Mouse (Mus musculus): Measurements from ENCODE around the gene Nppb. TPM values are rescaled to one million over a fixed set of nuclear protein-coding genes. Genes with fewer than 3 reads are reported as not detected.

The Nppb gene
- polyA plus RNA-seq, 1 experiment from 2014 or later, result not detected

DNA sequence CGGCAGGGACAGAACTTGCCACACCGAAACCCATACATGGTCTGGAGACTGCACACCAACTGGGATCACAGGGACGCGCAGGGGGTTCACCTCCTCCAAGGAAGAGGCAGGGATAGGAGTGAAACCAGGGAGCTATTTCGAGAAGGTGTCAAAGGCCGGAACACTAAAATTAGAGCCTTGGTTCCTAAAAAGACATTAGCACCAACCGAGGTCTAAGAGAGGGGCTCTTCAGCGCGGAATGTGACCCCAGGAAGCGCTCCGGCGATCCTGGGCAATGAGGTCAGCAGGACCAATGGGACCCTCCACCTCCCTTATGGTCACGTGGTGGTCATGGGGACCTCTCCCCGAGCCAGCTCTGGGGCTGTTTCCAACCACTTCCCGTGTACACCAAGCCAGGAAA lies 22.0 kb upstream of the Nppb start:
- Histone ChIP-seq H3K27ac (replicated peaks; ENCODE audit: low read depth, low read length) (no peak overlapping the region), H3K9me3 (ENCODE audit: control insufficient read depth, low read length) (no peaks in the 10 kb centered on the region), H3K9ac (replicated peaks; ENCODE audit: low read length) (no peak overlapping the region), H3K4me1 (ENCODE audit: control insufficient read depth, insufficient read depth, low read length) (no peaks in the 10 kb centered on the region), H3K4me2 (ENCODE audit: low read length) (no peak overlapping the region), H3K27me3 (ENCODE audit: control insufficient read depth, insufficient read depth, low read length) (no peaks in the 10 kb centered on the region), H3K4me3 (replicated peaks; ENCODE audit: low read depth, low read length) (no peak overlapping the region), H3K36me3 (ENCODE audit: control insufficient read depth, insufficient read depth, low read length) (no peaks in the 10 kb centered on the region)
- no peak for DNase-seq
- WGBS, result 90% methylated on average over 15 of the region's 15 CpGs
- no peak for ATAC-seq (ENCODE audit: low FRiP score, low TSS enrichment)

DNA sequence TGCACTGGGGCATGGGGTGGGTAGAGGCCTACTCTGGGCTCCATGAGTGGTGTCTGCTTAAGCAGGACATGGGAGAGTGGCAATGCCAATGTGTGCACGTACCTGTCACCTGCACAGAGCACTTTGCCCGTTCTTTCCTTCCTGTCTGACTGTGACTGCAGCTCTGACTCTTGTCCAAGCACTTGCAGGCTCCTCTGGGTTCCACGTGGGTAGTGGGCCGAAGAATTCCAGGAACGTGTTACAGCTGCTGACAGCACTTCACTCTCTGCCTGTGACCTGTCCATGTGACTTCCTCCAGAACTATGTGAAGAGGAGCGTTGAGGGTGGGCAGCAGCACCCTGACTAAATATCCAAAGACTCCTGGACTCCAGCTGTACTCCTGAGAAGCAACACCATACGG lies 19.9 kb upstream of the Nppb start:
- Histone ChIP-seq H3K9me3 (ENCODE audit: control insufficient read depth, low read length) (no peaks in the 10 kb centered on the region), H3K4me1 (ENCODE audit: control insufficient read depth, insufficient read depth, low read length) (no peaks in the 10 kb centered on the region), H3K4me2 (ENCODE audit: low read length) (no peak overlapping the region), H3K36me3 (ENCODE audit: control insufficient read depth, insufficient read depth, low read length) (no peaks in the 10 kb centered on the region), H3K9ac (replicated peaks; ENCODE audit: low read length) (no peak overlapping the region), H3K27ac (replicated peaks; ENCODE audit: low read depth, low read length) (no peak overlapping the region), H3K4me3 (replicated peaks; ENCODE audit: low read depth, low read length) (no peak overlapping the region), H3K27me3 (ENCODE audit: control insufficient read depth, insufficient read depth, low read length) (no peaks in the 10 kb centered on the region)
- ATAC-seq (ENCODE audit: low FRiP score, low TSS enrichment) (no peak), DNase-seq (no peak)
- WGBS, result 82% methylated on average over 7 of the region's 7 CpGs

DNA sequence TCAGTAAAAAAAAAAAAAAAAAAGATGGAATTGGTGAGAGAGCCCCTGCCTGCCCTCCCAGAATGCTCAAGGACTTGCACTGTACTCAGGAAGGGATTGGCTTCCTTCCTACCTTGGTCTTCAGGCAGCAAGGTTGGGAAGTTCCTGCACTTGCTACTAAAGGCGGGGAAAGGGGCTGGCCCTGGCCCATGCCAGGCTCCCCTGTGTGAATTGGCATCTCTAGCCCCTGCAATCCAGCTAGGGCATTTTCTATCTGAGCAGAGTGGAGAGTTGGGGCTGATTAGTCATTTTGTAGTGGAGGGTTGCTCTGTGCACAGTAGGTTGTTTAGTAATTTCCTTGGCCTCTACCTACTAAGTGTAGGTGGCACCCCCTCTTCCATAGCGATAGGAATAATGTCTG lies 16.8 kb upstream of the Nppb start:
- 84% methylated on average over 2 of the region's 2 CpGs for WGBS
- H3K4me2 ChIP-seq (ENCODE audit: low read length), result no peak overlapping the region
- no peaks in the 10 kb centered on the region for H3K4me1 ChIP-seq (ENCODE audit: control insufficient read depth, insufficient read depth, low read length)
- H3K9me3 ChIP-seq (ENCODE audit: control insufficient read depth, low read length), result no peaks in the 10 kb centered on the region
- H3K9ac ChIP-seq (replicated peaks; ENCODE audit: low read length), result no peak overlapping the region
- H3K27ac ChIP-seq (replicated peaks; ENCODE audit: low read depth, low read length), result no peak overlapping the region
- ATAC-seq (ENCODE audit: low FRiP score, low TSS enrichment), result no peak
- no peak for DNase-seq
- H3K4me3 ChIP-seq (replicated peaks; ENCODE audit: low read depth, low read length), result no peak overlapping the region
- H3K36me3 ChIP-seq (ENCODE audit: control insufficient read depth, insufficient read depth, low read length), result no peaks in the 10 kb centered on the region
- no peaks in the 10 kb centered on the region for H3K27me3 ChIP-seq (ENCODE audit: control insufficient read depth, insufficient read depth, low read length)

DNA sequence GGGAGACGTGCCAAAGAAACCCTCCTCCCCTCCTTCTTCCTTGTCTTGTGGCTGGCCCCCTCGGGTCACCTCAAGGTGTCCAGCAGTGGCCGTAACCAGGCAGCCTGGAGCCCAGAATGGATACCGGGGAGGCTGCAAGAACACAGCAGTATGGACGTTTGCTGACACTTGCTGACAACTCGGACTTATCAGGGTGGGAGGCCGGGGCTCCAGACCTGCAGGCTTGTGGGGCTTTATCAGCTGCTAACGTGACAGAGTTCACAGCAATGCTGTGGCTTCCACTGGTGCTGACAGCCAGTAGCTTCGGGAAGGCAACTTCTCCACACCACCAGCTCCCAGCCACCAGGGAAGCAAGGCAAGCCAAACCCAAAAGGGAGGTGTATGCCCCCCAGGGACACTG lies 16.3 kb upstream of the Nppb start:
- Histone ChIP-seq H3K4me2 (ENCODE audit: low read length) (no peak overlapping the region), H3K9me3 (ENCODE audit: control insufficient read depth, low read length) (no peaks in the 10 kb centered on the region), H3K36me3 (ENCODE audit: control insufficient read depth, insufficient read depth, low read length) (no peaks in the 10 kb centered on the region), H3K9ac (replicated peaks; ENCODE audit: low read length) (no peak overlapping the region), H3K4me1 (ENCODE audit: control insufficient read depth, insufficient read depth, low read length) (no peaks in the 10 kb centered on the region), H3K4me3 (replicated peaks; ENCODE audit: low read depth, low read length) (no peak overlapping the region), H3K27me3 (ENCODE audit: control insufficient read depth, insufficient read depth, low read length) (no peaks in the 10 kb centered on the region), H3K27ac (replicated peaks; ENCODE audit: low read depth, low read length) (no peak overlapping the region)
- no peak for ATAC-seq (ENCODE audit: low FRiP score, low TSS enrichment)
- WGBS, result 73% methylated on average over 9 of the region's 9 CpGs
- no peak for DNase-seq

DNA sequence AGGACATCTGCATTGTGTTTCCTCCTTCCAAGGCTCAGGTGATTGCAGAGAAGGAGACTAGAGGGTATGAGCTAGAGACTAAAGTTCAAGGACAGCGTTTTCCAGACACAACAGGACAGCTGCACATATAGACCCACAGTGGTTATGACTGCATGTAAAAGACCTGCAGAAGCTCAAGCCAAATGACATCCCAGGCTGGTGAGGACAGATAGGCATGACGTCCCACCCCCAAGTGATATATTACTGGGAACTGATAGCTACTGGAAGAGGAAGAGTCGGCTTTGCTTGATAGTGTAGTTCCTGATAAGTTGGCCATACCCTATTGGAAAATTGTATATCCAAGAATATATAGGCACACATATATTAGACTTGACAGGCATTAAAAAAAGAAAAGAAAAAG lies 9.4 kb upstream of the Nppb start:
- no peaks in the 10 kb centered on the region for H3K27me3 ChIP-seq (ENCODE audit: control insufficient read depth, insufficient read depth, low read length)
- no peak overlapping the region for H3K9ac ChIP-seq (replicated peaks; ENCODE audit: low read length)
- ATAC-seq (ENCODE audit: low FRiP score, low TSS enrichment) (no peak), DNase-seq (no peak)
- no peak overlapping the region for H3K27ac ChIP-seq (replicated peaks; ENCODE audit: low read depth, low read length)
- no peak overlapping the region for H3K4me3 ChIP-seq (replicated peaks; ENCODE audit: low read depth, low read length)
- H3K4me2 ChIP-seq (ENCODE audit: low read length), result no peak overlapping the region
- H3K4me1 ChIP-seq (ENCODE audit: control insufficient read depth, insufficient read depth, low read length), result no peaks in the 10 kb centered on the region
- 88% methylated on average over 3 of the region's 3 CpGs for WGBS
- no peaks in the 10 kb centered on the region for H3K9me3 ChIP-seq (ENCODE audit: control insufficient read depth, low read length)
- no peaks in the 10 kb centered on the region for H3K36me3 ChIP-seq (ENCODE audit: control insufficient read depth, insufficient read depth, low read length)

DNA sequence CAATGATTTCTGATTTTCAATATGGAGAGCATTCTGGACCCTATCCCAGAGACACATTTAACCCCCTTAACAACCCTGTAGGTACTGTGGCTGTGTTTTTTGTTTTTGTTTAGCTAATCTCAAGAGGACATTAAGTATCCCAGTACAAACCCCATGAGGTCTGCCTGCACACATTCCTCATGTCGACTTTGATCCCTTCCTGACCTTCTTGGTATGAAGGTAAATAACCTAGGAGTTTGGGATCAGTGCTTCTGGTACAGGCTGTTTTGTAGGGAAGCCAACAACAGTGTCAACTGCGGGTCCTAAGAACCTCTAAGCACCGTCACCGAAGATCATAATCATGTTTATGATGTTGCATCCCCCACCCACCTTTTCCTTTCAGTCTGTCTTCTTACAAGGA lies 7.9 kb upstream of the Nppb start:
- WGBS, result 85% methylated on average over 4 of the region's 4 CpGs
- no peak overlapping the region for H3K27ac ChIP-seq (replicated peaks; ENCODE audit: low read depth, low read length)

DNA sequence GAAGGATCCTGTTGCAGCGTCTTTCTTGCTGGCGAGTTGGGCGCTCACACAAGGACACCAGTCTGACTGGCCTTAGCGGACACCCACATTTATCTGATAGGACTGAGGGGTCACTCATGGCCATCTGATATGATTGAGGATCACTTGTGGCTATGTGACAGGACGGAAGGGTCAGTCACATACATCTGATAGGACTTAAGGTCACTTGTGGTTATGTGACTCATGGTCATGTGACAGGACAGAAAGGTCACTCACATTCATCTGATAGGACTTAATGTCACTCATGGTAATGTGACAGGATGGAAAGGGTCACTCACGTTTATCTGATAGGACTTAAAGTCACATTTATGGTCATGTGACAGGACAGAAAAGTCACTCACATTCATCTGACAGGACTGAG lies 7.2 kb upstream of the Nppb start:
- WGBS, result 94% methylated on average over 6 of the region's 6 CpGs
- H3K27ac ChIP-seq (replicated peaks; ENCODE audit: low read depth, low read length), result no peak overlapping the region

More for the DNA sequence above, 7.9 kb upstream of the Nppb start:
- H3K36me3 ChIP-seq (ENCODE audit: control insufficient read depth, insufficient read depth, low read length), result no peaks in the 10 kb centered on the region
- no peak overlapping the region for H3K9ac ChIP-seq (replicated peaks; ENCODE audit: low read length)
- DNase-seq, result no peak
- no peak for ATAC-seq (ENCODE audit: low FRiP score, low TSS enrichment)
- no peaks in the 10 kb centered on the region for H3K4me1 ChIP-seq (ENCODE audit: control insufficient read depth, insufficient read depth, low read length)
- no peak overlapping the region for H3K4me2 ChIP-seq (ENCODE audit: low read length)
- H3K27me3 ChIP-seq (ENCODE audit: control insufficient read depth, insufficient read depth, low read length), result no peaks in the 10 kb centered on the region
- no peaks in the 10 kb centered on the region for H3K9me3 ChIP-seq (ENCODE audit: control insufficient read depth, low read length)
- H3K4me3 ChIP-seq (replicated peaks; ENCODE audit: low read depth, low read length), result no peak overlapping the region

DNA sequence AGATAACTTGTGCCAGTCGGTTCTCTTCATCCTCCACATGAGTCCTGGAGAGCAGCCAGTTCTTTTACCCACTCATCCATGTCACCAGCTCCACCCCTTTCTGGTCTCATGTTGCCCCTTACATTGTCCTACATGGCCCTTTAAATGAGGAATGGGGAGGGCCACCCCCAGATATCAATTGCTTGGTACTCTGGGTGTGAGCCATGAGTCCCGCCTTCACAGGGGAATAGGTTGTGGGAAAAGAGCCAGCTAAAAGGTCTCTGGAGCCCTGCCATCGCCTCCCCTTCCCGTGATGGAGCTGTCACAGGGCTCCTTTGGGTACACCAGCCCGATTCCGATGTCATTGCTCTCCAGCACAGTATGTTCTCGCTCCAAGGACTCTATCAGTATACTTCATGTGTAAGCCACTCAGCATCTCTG lies 6.1 kb upstream of the Nppb start:
- H3K4me3 ChIP-seq (replicated peaks; ENCODE audit: low read depth, low read length), result no peak overlapping the region
- ATAC-seq (ENCODE audit: low FRiP score, low TSS enrichment) (no peak), DNase-seq (no peak)
- no peak overlapping the region for H3K9ac ChIP-seq (replicated peaks; ENCODE audit: low read length)
- WGBS, result 62% methylated on average over 7 of the region's 7 CpGs
- H3K4me1 ChIP-seq (ENCODE audit: control insufficient read depth, insufficient read depth, low read length), result no peaks in the 10 kb centered on the region
- H3K27ac ChIP-seq (replicated peaks; ENCODE audit: low read depth, low read length), result no peak overlapping the region
- H3K9me3 ChIP-seq (ENCODE audit: control insufficient read depth, low read length), result no peaks in the 10 kb centered on the region
- H3K4me2 ChIP-seq (ENCODE audit: low read length), result no peak overlapping the region
- H3K27me3 ChIP-seq (ENCODE audit: control insufficient read depth, insufficient read depth, low read length), result no peaks in the 10 kb centered on the region
- H3K36me3 ChIP-seq (ENCODE audit: control insufficient read depth, insufficient read depth, low read length), result no peaks in the 10 kb centered on the region

More for the DNA sequence above, 7.2 kb upstream of the Nppb start:
- H3K9ac ChIP-seq (replicated peaks; ENCODE audit: low read length), result no peak overlapping the region
- H3K9me3 ChIP-seq (ENCODE audit: control insufficient read depth, low read length), result no peaks in the 10 kb centered on the region
- no peak overlapping the region for H3K4me3 ChIP-seq (replicated peaks; ENCODE audit: low read depth, low read length)
- no peak overlapping the region for H3K4me2 ChIP-seq (ENCODE audit: low read length)
- no peaks in the 10 kb centered on the region for H3K27me3 ChIP-seq (ENCODE audit: control insufficient read depth, insufficient read depth, low read length)
- ATAC-seq (ENCODE audit: low FRiP score, low TSS enrichment) (no peak), DNase-seq (no peak)
- H3K4me1 ChIP-seq (ENCODE audit: control insufficient read depth, insufficient read depth, low read length), result no peaks in the 10 kb centered on the region
- H3K36me3 ChIP-seq (ENCODE audit: control insufficient read depth, insufficient read depth, low read length), result no peaks in the 10 kb centered on the region

DNA sequence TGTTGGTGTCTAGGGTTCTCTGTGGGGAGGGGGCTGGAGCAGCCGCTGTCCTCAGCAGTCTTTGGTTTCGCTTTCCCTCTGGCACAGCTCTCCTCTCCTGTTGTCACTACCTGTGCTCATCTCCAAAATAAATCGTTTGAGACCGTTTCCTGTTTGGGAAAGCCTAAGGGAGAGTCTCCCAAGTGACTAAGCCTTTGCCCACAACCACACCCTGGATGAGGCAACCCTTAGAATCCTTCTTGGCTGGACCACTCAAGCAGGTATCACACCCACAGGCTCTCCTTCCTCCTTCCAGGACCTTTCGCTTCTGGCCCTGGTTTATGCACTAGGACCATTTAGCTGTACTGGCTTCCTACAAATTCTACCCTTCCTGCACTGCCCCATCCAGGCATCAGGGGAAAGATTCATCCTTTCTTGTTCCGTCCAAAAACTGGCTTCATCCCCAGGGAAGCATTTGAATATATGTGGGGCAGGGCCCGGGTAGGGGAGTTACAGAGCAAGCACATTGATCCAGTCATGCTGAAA lies 8.0 kb downstream of the Nppb start:
- no peaks in the 10 kb centered on the region for H3K4me1 ChIP-seq (ENCODE audit: control insufficient read depth, insufficient read depth, low read length)
- ATAC-seq (ENCODE audit: low FRiP score, low TSS enrichment) (no peak), DNase-seq (no peak)
- no peak overlapping the region for H3K9ac ChIP-seq (replicated peaks; ENCODE audit: low read length)
- H3K27ac ChIP-seq (replicated peaks; ENCODE audit: low read depth, low read length), result no peak overlapping the region
- no peaks in the 10 kb centered on the region for H3K27me3 ChIP-seq (ENCODE audit: control insufficient read depth, insufficient read depth, low read length)
- H3K9me3 ChIP-seq (ENCODE audit: control insufficient read depth, low read length), result no peaks in the 10 kb centered on the region
- no peak overlapping the region for H3K4me3 ChIP-seq (replicated peaks; ENCODE audit: low read depth, low read length)
- 67% methylated on average over 7 of the region's 7 CpGs for WGBS
- H3K4me2 ChIP-seq (ENCODE audit: low read length), result no peak overlapping the region
- H3K36me3 ChIP-seq (ENCODE audit: control insufficient read depth, insufficient read depth, low read length), result no peaks in the 10 kb centered on the region
